Mouse (Mus musculus): ENCODE measurements around the gene 2010300C02Rik.

DNA sequence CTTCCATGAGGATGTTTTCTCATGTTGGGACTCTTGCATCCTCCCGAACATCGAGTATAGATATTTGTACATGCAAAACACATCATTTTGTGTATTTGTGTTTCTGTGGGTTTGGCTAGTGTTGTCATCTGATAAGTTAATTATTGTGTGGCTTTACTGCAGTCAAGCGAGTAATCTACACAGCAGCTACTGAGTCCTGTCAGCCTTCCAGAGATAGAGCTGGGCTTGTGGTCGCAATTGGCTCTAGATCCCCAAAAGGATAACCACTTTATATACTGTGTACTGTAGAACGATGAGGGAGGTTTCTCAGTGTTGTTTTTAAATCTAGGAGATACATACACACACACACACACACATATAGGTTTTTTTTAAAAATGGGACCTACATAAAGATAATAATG lies 16.0 kb upstream of the 2010300C02Rik start:
- no peak for TF ChIP-seq CTCF (IDR thresholded peaks at IDR 0.05; ENCODE audit: extremely low read depth, insufficient read length, insufficient replicate concordance, low read depth, low read length)
- no peak for TF ChIP-seq POLR2A (IDR thresholded peaks at IDR 0.05; ENCODE audit: low read depth, low read length)
